Mouse (Mus musculus): ENCODE results near the gene Ntrk3. TPM values are rescaled to one million over a fixed set of nuclear protein-coding genes. Genes with fewer than 3 reads are reported as not detected.

Ntrk3 gene
- polyA plus RNA-seq, 1 experiment = 9.7 TPM

- Histone ChIP-seq H3K27me3 (replicated peaks; ENCODE audit: control insufficient read depth, insufficient read depth, low read length) (no peaks in the 10 kb centered on the region), H3K36me3 (ENCODE audit: control insufficient read depth, insufficient read depth, low read length) (no peaks in the 10 kb centered on the region), H3K4me1 (ENCODE audit: control insufficient read depth, insufficient read depth, low read length) (no peaks in the 10 kb centered on the region), H3K4me3 (ENCODE audit: insufficient read depth, low read depth, low read length) (no peak overlapping the region), H3K27ac (ENCODE audit: insufficient read depth, low read depth, low read length) (no peak overlapping the region)
- no peak for DNase-seq
- 76% methylated on average over 4 of the region's 4 CpGs for WGBS
- TF ChIP-seq POLR2A (IDR thresholded peaks at IDR 0.05; ENCODE audit: low read depth, low read length) = no peak
- no peak for TF ChIP-seq CTCF (conservative IDR thresholded peaks at IDR 0.05; ENCODE audit: insufficient read depth, insufficient read length, low read depth, low read length)
These were observed 340.6 kb downstream of the Ntrk3 start for GRCm38 (mm10) chr7:78397215-78397614.

DNA sequence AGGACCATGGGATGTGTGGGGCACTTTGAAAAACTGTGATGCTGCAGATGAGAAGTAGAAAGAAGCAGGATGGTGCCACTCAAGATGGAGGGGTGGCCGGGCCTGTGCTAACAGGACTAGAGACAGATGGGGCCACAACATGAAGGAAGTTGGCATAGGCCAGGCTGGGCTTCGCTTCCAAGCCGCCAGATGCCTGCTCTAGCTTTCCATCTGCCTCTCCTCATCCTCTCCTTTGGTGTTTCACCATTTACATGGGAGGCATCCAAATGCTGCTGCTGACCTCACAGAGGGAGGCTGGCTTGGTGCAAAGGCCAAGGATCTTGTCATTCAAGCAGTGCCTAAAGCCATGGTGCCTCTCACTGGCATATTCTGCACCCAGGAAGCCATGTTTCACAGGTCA, 347.8 kb downstream of the Ntrk3 start:
- no peak for TF ChIP-seq CTCF (conservative IDR thresholded peaks at IDR 0.05; ENCODE audit: insufficient read depth, insufficient read length, low read depth, low read length)
- TF ChIP-seq POLR2A (IDR thresholded peaks at IDR 0.05; ENCODE audit: low read depth, low read length) = no peak
- 95% methylated on average over 3 of the region's 3 CpGs for WGBS

DNA sequence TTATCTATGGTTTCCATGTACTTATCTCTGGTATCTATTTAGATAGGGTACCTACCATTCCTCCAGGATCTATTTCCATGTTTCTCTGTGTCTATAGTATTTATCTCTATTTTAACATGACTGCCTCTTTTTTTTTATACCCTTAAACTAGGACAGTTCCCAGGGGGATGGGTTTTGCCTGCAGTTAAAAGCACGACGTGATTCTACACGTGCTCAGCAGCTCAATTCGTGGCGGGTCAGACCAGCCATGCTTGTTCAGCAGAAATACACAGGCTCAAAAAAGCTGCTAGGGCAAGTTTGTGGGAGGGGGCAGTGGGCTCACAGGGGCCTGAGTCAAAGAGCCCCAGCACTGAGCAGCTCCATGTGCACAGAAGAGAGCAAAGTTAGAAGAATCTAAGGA, 349.7 kb downstream of the Ntrk3 start:
- Histone ChIP-seq H3K36me3 (ENCODE audit: control insufficient read depth, insufficient read depth, low read length) (no peaks in the 10 kb centered on the region), H3K4me1 (ENCODE audit: control insufficient read depth, insufficient read depth, low read length) (no peaks in the 10 kb centered on the region), H3K4me3 (ENCODE audit: insufficient read depth, low read depth, low read length) (no peak overlapping the region), H3K27me3 (replicated peaks; ENCODE audit: control insufficient read depth, insufficient read depth, low read length) (no peaks in the 10 kb centered on the region), H3K27ac (ENCODE audit: insufficient read depth, low read depth, low read length) (no peak overlapping the region)
- DNase-seq = no peak
- TF ChIP-seq POLR2A (IDR thresholded peaks at IDR 0.05; ENCODE audit: low read depth, low read length) (no peak), CTCF (conservative IDR thresholded peaks at IDR 0.05; ENCODE audit: insufficient read depth, insufficient read length, low read depth, low read length) (no peak)
- WGBS = 68% methylated on average over 5 of the region's 5 CpGs

More for the DNA sequence above, 347.8 kb downstream of the Ntrk3 start:
- H3K4me3 ChIP-seq (ENCODE audit: insufficient read depth, low read depth, low read length) = no peak overlapping the region
- H3K27ac ChIP-seq (ENCODE audit: insufficient read depth, low read depth, low read length) = no peak overlapping the region
- no peaks in the 10 kb centered on the region for H3K27me3 ChIP-seq (replicated peaks; ENCODE audit: control insufficient read depth, insufficient read depth, low read length)
- H3K36me3 ChIP-seq (ENCODE audit: control insufficient read depth, insufficient read depth, low read length) = no peaks in the 10 kb centered on the region
- no peak for DNase-seq
- no peaks in the 10 kb centered on the region for H3K4me1 ChIP-seq (ENCODE audit: control insufficient read depth, insufficient read depth, low read length)

DNA sequence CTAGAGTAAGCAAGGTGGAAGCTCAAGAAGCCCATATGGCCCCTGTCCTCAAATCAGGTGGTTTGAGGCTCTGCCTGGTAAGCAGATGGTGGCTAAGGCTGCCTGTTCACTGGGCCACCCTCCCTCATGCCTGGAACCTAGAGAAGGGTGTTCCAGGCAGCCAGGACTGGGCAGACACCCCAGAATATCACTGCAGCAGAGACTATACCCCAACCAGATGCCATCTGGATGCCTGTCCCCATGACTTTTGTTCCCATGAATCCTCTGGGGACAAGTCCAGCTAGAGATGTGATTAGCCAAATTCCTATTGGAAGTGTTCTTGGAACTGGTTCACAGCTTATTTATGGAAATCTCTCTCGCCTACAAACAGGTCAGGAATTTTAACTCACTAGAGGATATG, 351.8 kb downstream of the Ntrk3 start:
- no peaks in the 10 kb centered on the region for H3K27me3 ChIP-seq (replicated peaks; ENCODE audit: control insufficient read depth, insufficient read depth, low read length)
- no peaks in the 10 kb centered on the region for H3K4me1 ChIP-seq (ENCODE audit: control insufficient read depth, insufficient read depth, low read length)
- no peaks in the 10 kb centered on the region for H3K36me3 ChIP-seq (ENCODE audit: control insufficient read depth, insufficient read depth, low read length)
- no peak overlapping the region for H3K4me3 ChIP-seq (ENCODE audit: insufficient read depth, low read depth, low read length)
- 81% methylated on average over 1 of the region's 1 CpGs for WGBS
- DNase-seq = no peak
- no peak overlapping the region for H3K27ac ChIP-seq (ENCODE audit: insufficient read depth, low read depth, low read length)
- TF ChIP-seq CTCF (conservative IDR thresholded peaks at IDR 0.05; ENCODE audit: insufficient read depth, insufficient read length, low read depth, low read length) (no peak), POLR2A (IDR thresholded peaks at IDR 0.05; ENCODE audit: low read depth, low read length) (no peak)

- TF ChIP-seq POLR2A (IDR thresholded peaks at IDR 0.05; ENCODE audit: low read depth, low read length) (no peak), CTCF (conservative IDR thresholded peaks at IDR 0.05; ENCODE audit: insufficient read depth, insufficient read length, low read depth, low read length) (no peak)
- Histone ChIP-seq H3K27me3 (replicated peaks; ENCODE audit: control insufficient read depth, insufficient read depth, low read length) (no peaks in the 10 kb centered on the region), H3K36me3 (ENCODE audit: control insufficient read depth, insufficient read depth, low read length) (no peaks in the 10 kb centered on the region), H3K4me1 (ENCODE audit: control insufficient read depth, insufficient read depth, low read length) (no peaks in the 10 kb centered on the region), H3K4me3 (ENCODE audit: insufficient read depth, low read depth, low read length) (no peak overlapping the region), H3K27ac (ENCODE audit: insufficient read depth, low read depth, low read length) (no peak overlapping the region)
- DNase-seq = no peak
These were observed 353.7 kb downstream of the Ntrk3 start for GRCm38 (mm10) chr7:78384111-78384510.

- WGBS = 39% methylated on average over 1 of the region's 1 CpGs
- no peak for DNase-seq
These were observed 355.7 kb downstream of the Ntrk3 start for GRCm38 (mm10) chr7:78382126-78382525.

GRCm38 (mm10) chr7:78379784-78380183, 358.0 kb downstream of the Ntrk3 start:
- no peaks in the 10 kb centered on the region for H3K27me3 ChIP-seq (replicated peaks; ENCODE audit: control insufficient read depth, insufficient read depth, low read length)
- no peak for DNase-seq
- TF ChIP-seq POLR2A (IDR thresholded peaks at IDR 0.05; ENCODE audit: low read depth, low read length) = no peak
- TF ChIP-seq CTCF (conservative IDR thresholded peaks at IDR 0.05; ENCODE audit: insufficient read depth, insufficient read length, low read depth, low read length) = no peak
- H3K4me3 ChIP-seq (ENCODE audit: insufficient read depth, low read depth, low read length) = no peak overlapping the region
- no peaks in the 10 kb centered on the region for H3K36me3 ChIP-seq (ENCODE audit: control insufficient read depth, insufficient read depth, low read length)
- WGBS = 87% methylated on average over 5 of the region's 5 CpGs
- H3K4me1 ChIP-seq (ENCODE audit: control insufficient read depth, insufficient read depth, low read length) = no peaks in the 10 kb centered on the region
- no peak overlapping the region for H3K27ac ChIP-seq (ENCODE audit: insufficient read depth, low read depth, low read length)

More at GRCm38 (mm10) chr7:78382126-78382525, 355.7 kb downstream of the Ntrk3 start:
- Histone ChIP-seq H3K27me3 (replicated peaks; ENCODE audit: control insufficient read depth, insufficient read depth, low read length) (no peaks in the 10 kb centered on the region), H3K4me1 (ENCODE audit: control insufficient read depth, insufficient read depth, low read length) (no peaks in the 10 kb centered on the region), H3K36me3 (ENCODE audit: control insufficient read depth, insufficient read depth, low read length) (no peaks in the 10 kb centered on the region), H3K27ac (ENCODE audit: insufficient read depth, low read depth, low read length) (no peak overlapping the region), H3K4me3 (ENCODE audit: insufficient read depth, low read depth, low read length) (no peak overlapping the region)
- TF ChIP-seq POLR2A (IDR thresholded peaks at IDR 0.05; ENCODE audit: low read depth, low read length) (no peak), CTCF (conservative IDR thresholded peaks at IDR 0.05; ENCODE audit: insufficient read depth, insufficient read length, low read depth, low read length) (no peak)

DNA sequence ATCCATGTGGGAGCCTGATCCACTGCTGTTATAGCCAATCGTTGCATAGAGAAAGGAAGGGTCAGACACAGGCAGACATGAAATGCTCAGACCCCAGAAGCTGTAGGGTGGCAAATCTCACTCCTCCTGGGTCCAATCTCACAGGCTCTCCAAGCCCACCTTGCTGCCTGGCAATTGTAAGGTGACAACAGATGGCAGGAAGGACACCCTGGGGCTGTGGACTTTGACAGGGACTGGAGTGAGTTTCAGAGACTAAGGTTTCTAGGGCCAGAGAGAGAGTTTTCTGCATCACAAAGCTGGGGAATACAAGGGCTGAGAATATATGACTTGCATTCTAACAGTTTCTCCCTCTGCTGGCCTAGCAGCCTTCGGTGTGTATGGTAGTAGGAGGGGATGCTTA, 359.5 kb downstream of the Ntrk3 start:
- Histone ChIP-seq H3K4me1 (ENCODE audit: control insufficient read depth, insufficient read depth, low read length) (no peaks in the 10 kb centered on the region), H3K27me3 (replicated peaks; ENCODE audit: control insufficient read depth, insufficient read depth, low read length) (no peaks in the 10 kb centered on the region), H3K27ac (ENCODE audit: insufficient read depth, low read depth, low read length) (no peak overlapping the region), H3K4me3 (ENCODE audit: insufficient read depth, low read depth, low read length) (no peak overlapping the region), H3K36me3 (ENCODE audit: control insufficient read depth, insufficient read depth, low read length) (no peaks in the 10 kb centered on the region)
- TF ChIP-seq CTCF (conservative IDR thresholded peaks at IDR 0.05; ENCODE audit: insufficient read depth, insufficient read length, low read depth, low read length) (no peak), POLR2A (IDR thresholded peaks at IDR 0.05; ENCODE audit: low read depth, low read length) (no peak)
- no peak for DNase-seq
- WGBS = 77% methylated on average over 2 of the region's 2 CpGs
